Mouse (Mus musculus): ENCODE measurements at regions not wholly inside any gene's neighbourhood (a gene's known extent, or its start where the extent isn't known, plus 50 kb on each side); places are given as distances from the start of the nearest gene placed in this dataset.

GRCm38 (mm10) chr1:182690323-182690722, 58.7 kb downstream of the Ccdc185 start:
- no peak for DNase-seq (ENCODE audit: low spot score)

- no peak for DNase-seq (ENCODE audit: low spot score)
Observed at GRCm38 (mm10) chr1:182689741-182690140, 59.2 kb downstream of the Ccdc185 start.

GRCm38 (mm10) chr1:182687146-182687545, 61.8 kb downstream of the Ccdc185 start:
- no peak for DNase-seq (ENCODE audit: low spot score)

GRCm38 (mm10) chr1:182686231-182686630, 62.7 kb downstream of the Ccdc185 start:
- DNase-seq (ENCODE audit: low spot score), result no peak

GRCm38 (mm10) chr1:182682591-182683252, 66.3 kb downstream of the Ccdc185 start:
- peak; percentile 45 for DNase-seq (ENCODE audit: low spot score)
